ENCODE assay signal across 9 mouse cellular contexts in genomic region chr5:140628995-140629394, GRCm38 (mm10). TPM values are rescaled to one million over a fixed set of nuclear protein-coding genes. Genes with fewer than 3 reads are reported as not detected.
A peak's percentile ranks its signal among the peaks of the same experiment; 100 is the strongest.
DNase-seq lines count a peak whose midpoint lies in the region; ATAC-seq and TF ChIP-seq lines count a peak whose summit lies in the region.
"Had no signal": no experiment of that assay in that cellular context is flagged by ENCODE, and none has a peak within 500 bp of the region (broad histone marks: within the 10 kb centered on the region; RNA-seq: fewer than 3 reads in every experiment).

No protein-coding gene starts in this region.

- WGBS in hindbrain, postnatal 0 days = 93% methylated on average over 9 of the region's 9 CpGs
- WGBS in hindbrain, embryonic 14.5 days = 98% methylated on average over 9 of the region's 9 CpGs
- 90% methylated on average over 9 of the region's 9 CpGs for WGBS in stomach, postnatal 0 days

- no peaks in the 10 kb centered on the region for H3K4me1 ChIP-seq in hindbrain, postnatal 0 days (ENCODE audit: insufficient read depth, low read length)
- no peaks in the 10 kb centered on the region for H3K4me1 ChIP-seq in hindbrain, embryonic 14.5 days (replicated peaks; ENCODE audit: control insufficient read depth, insufficient read depth, low read length)
- no peaks in the 10 kb centered on the region for H3K4me1 ChIP-seq in testis, adult 2 months (ENCODE audit: control insufficient read depth, insufficient read depth, low read length)
- H3K4me1 ChIP-seq in embryonic fibroblast, embryonic 13.5 days (ENCODE audit: control insufficient read depth, insufficient read depth, low read length) = no peaks in the 10 kb centered on the region
- no peaks in the 10 kb centered on the region for H3K4me1 ChIP-seq in stomach, postnatal 0 days (replicated peaks; ENCODE audit: control insufficient read depth, insufficient read depth)
- H3K4me1 ChIP-seq: limb, embryonic 13.5 days had no signal

- ATAC-seq in hindbrain, postnatal 0 days = no peak
- ATAC-seq in hindbrain, embryonic 14.5 days (ENCODE audit: low FRiP score) = no peak
- ATAC-seq in stomach, postnatal 0 days (ENCODE audit: low FRiP score, low TSS enrichment) = no peak

- TF ChIP-seq CTCF in hindbrain, postnatal 0 days (IDR thresholded peaks at IDR 0.05; ENCODE audit: low read depth) = peak; percentile 63
- peak; percentile 53; the same call in 1 of the 2 replicates for TF ChIP-seq CTCF in testis, adult 2 months (IDR thresholded peaks at IDR 0.05; ENCODE audit: control insufficient read depth, insufficient read depth, insufficient replicate concordance, low read depth, low read length)
- TF ChIP-seq CTCF in embryonic fibroblast, embryonic 13.5 days (IDR thresholded peaks at IDR 0.05; ENCODE audit: borderline replicate concordance, insufficient read depth, low read length) = peak; percentile 58; the same call in 1 of the 2 replicates
- TF ChIP-seq CTCF in stomach, postnatal 0 days (IDR thresholded peaks at IDR 0.05; ENCODE audit: low read depth) = peak; percentile 76

- no peaks in the 10 kb centered on the region for H3K27me3 ChIP-seq in hindbrain, postnatal 0 days (ENCODE audit: insufficient read depth, low read length)
- H3K27me3 ChIP-seq in hindbrain, embryonic 14.5 days (ENCODE audit: control insufficient read depth, insufficient read depth, low read length) = no peaks in the 10 kb centered on the region
- no peaks in the 10 kb centered on the region for H3K27me3 ChIP-seq in testis, adult 2 months (ENCODE audit: control insufficient read depth, insufficient read depth, low read length)
- H3K27me3 ChIP-seq in stomach, postnatal 0 days (ENCODE audit: control insufficient read depth, insufficient read depth, low read length) = no peaks in the 10 kb centered on the region
- H3K27me3 ChIP-seq: limb, embryonic 13.5 days had no signal

- no peak for TF ChIP-seq POLR2A in testis, adult 2 months (IDR thresholded peaks at IDR 0.05; ENCODE audit: control insufficient read depth, low read depth, low read length)
- no peak for TF ChIP-seq POLR2A in embryonic fibroblast, embryonic 13.5 days (IDR thresholded peaks at IDR 0.05; ENCODE audit: low read depth, low read length)

- no peak overlapping the region for H3K4me3 ChIP-seq in hindbrain, postnatal 0 days (ENCODE audit: low read length)
- H3K4me3 ChIP-seq in hindbrain, embryonic 14.5 days (replicated peaks; ENCODE audit: low read length) = no peak overlapping the region
- H3K4me3 ChIP-seq in testis, adult 2 months (ENCODE audit: control insufficient read depth, low read depth, low read length) = no peak overlapping the region
- no peak overlapping the region for H3K4me3 ChIP-seq in embryonic fibroblast, embryonic 13.5 days (ENCODE audit: insufficient read depth, low read length)
- no peak overlapping the region for H3K4me3 ChIP-seq in stomach, postnatal 0 days (ENCODE audit: low read depth, low read length)
- H3K4me3 ChIP-seq: limb, embryonic 13.5 days had no signal

- no peaks in the 10 kb centered on the region for H3K9me3 ChIP-seq in hindbrain, postnatal 0 days (ENCODE audit: low read length)
- no peaks in the 10 kb centered on the region for H3K9me3 ChIP-seq in hindbrain, embryonic 14.5 days (ENCODE audit: control insufficient read depth, low read length)
- H3K9me3 ChIP-seq in stomach, postnatal 0 days (ENCODE audit: control insufficient read depth, low read length) = no peaks in the 10 kb centered on the region

- H3K9ac ChIP-seq in hindbrain, postnatal 0 days (replicated peaks; ENCODE audit: low read length) = no peak overlapping the region
- H3K9ac ChIP-seq in hindbrain, embryonic 14.5 days = no peak overlapping the region
- H3K9ac ChIP-seq in stomach, postnatal 0 days (ENCODE audit: low read length) = no peak overlapping the region
- H3K9ac ChIP-seq: limb, embryonic 13.5 days had no signal

- no peak for DNase-seq in hindbrain, postnatal 0 days (ENCODE audit: low spot score)
- DNase-seq in hindbrain, embryonic 14.5 days (ENCODE audit: low spot score) = no peak
- DNase-seq in testis, postnatal 14 days (ENCODE audit: low spot score) = no peak
- no peak for DNase-seq in stomach, postnatal 0 days (ENCODE audit: low spot score)
- no peak for DNase-seq in right cerebral cortex, adult 18-20 months
- DNase-seq in layer of hippocampus, adult 9-11 months = no peak

- H3K36me3 ChIP-seq in hindbrain, postnatal 0 days (ENCODE audit: insufficient read depth, low read length) = peaks cover 86% of the 10 kb centered on the region
- peaks cover 96% of the 10 kb centered on the region for H3K36me3 ChIP-seq in hindbrain, embryonic 14.5 days (replicated peaks; ENCODE audit: control insufficient read depth, insufficient read depth)
- H3K36me3 ChIP-seq in testis, adult 2 months (ENCODE audit: control insufficient read depth, insufficient read depth, low read length) = no peaks in the 10 kb centered on the region
- H3K36me3 ChIP-seq in stomach, postnatal 0 days (ENCODE audit: control insufficient read depth, insufficient read depth, low read length) = peaks cover 23% of the 10 kb centered on the region

- no peak for TF ChIP-seq EP300 in stomach, postnatal 0 days (optimal IDR thresholded peaks at IDR 0.05)

- H3K27ac ChIP-seq in hindbrain, postnatal 0 days = no peak overlapping the region
- H3K27ac ChIP-seq in hindbrain, embryonic 14.5 days = no peak overlapping the region
- H3K27ac ChIP-seq in testis, adult 2 months (ENCODE audit: control insufficient read depth, insufficient read depth, low read depth, low read length) = no peak overlapping the region
- no peak overlapping the region for H3K27ac ChIP-seq in embryonic fibroblast, embryonic 13.5 days (ENCODE audit: insufficient read depth, low read length)
- H3K27ac ChIP-seq in stomach, postnatal 0 days (replicated peaks) = no peak overlapping the region
- H3K27ac ChIP-seq: limb, embryonic 13.5 days had no signal

- no peak overlapping the region for H3K4me2 ChIP-seq in hindbrain, postnatal 0 days (ENCODE audit: low read depth, low read length)
- no peak overlapping the region for H3K4me2 ChIP-seq in hindbrain, embryonic 14.5 days (replicated peaks)
- H3K4me2 ChIP-seq in stomach, postnatal 0 days (replicated peaks; ENCODE audit: low read depth) = no peak overlapping the region
- H3K4me2 ChIP-seq: limb, embryonic 13.5 days had no signal

RNA-seq across cellular contexts. Expression of gene Ttyh3, which starts 19.8 kb away (rescaled TPM):
- 253 and 260 TPM in 2 replicates for total RNA-seq in hindbrain, postnatal 0 days (2014; rRNA removed)
- polyA plus RNA-seq in hindbrain, postnatal 0 days (2015; fragmentation: Nextera tagmentation; extraction: Ambion mirVana) = 53.5 and 60.3 TPM in 2 replicates
- polyA plus RNA-seq in hindbrain, embryonic 14.5 days (2014; fragmentation: Nextera tagmentation; extraction: Ambion mirVana) = 95.0 and 98.9 TPM in 2 replicates
- 16.2 and 18.3 TPM in 2 replicates for polyA plus RNA-seq in testis, adult 2 months (2012; rRNA removed)
- polyA plus RNA-seq in embryonic fibroblast, embryonic 13.5 days (2011; ENCODE audit: insufficient read length, low read depth, missing spikeins) = 79.6 and 95.0 TPM in 2 replicates
- 8.5 and 9.6 TPM in 2 replicates for polyA plus RNA-seq in stomach, postnatal 0 days (2015; fragmentation: Nextera tagmentation; extraction: Ambion mirVana)

RNA-seq across cellular contexts. Expression of gene Lfng, which starts 21.9 kb away (rescaled TPM):
- total RNA-seq in hindbrain, postnatal 0 days (2014; rRNA removed) = 81.4 and 112 TPM in 2 replicates
- 29.7 and 35.1 TPM in 2 replicates for polyA plus RNA-seq in hindbrain, postnatal 0 days (2015; fragmentation: Nextera tagmentation; extraction: Ambion mirVana)
- polyA plus RNA-seq in hindbrain, embryonic 14.5 days (2014; fragmentation: Nextera tagmentation; extraction: Ambion mirVana) = 25.7 and 30.1 TPM in 2 replicates
- polyA plus RNA-seq in testis, adult 2 months (2012; rRNA removed) = 1.4 TPM in 2 replicates
- polyA plus RNA-seq in embryonic fibroblast, embryonic 13.5 days (2011; ENCODE audit: insufficient read length, low read depth, missing spikeins) = 7.1 and 8.2 TPM in 2 replicates
- 11.1 and 11.4 TPM in 2 replicates for polyA plus RNA-seq in stomach, postnatal 0 days (2015; fragmentation: Nextera tagmentation; extraction: Ambion mirVana)
